ENCODE assay signal across 8 mouse cellular contexts in genomic region chr11:5098736-5099542, GRCm38 (mm10). TPM values are rescaled to one million over a fixed set of nuclear protein-coding genes. Genes with fewer than 3 reads are reported as not detected.
A peak's percentile ranks its signal among the peaks of the same experiment; 100 is the strongest.
DNase-seq lines count a peak whose midpoint lies in the region; ATAC-seq and TF ChIP-seq lines count a peak whose summit lies in the region.

Rhbdd3 (plus strand) TSS chr11:5098926.
Ewsr1 (minus strand) TSS chr11:5099266.

- peak within 1 kb of the TSS; percentile 88 for H3K4me3 ChIP-seq in bone marrow, adult 2 months (replicated peaks; ENCODE audit: control insufficient read depth, low read depth, low read length)
- peak within 1 kb of the TSS; percentile 67 for H3K4me3 ChIP-seq in embryonic facial prominence, embryonic 15.5 days (replicated peaks)
- H3K4me3 ChIP-seq in kidney, embryonic 14.5 days (ENCODE audit: low read length): peak within 1 kb of the TSS; percentile 96
- peak within 1 kb of the TSS; percentile 98 for H3K4me3 ChIP-seq in limb, embryonic 15.5 days

- no peak for TF ChIP-seq CTCF in bone marrow, adult 2 months (IDR thresholded peaks at IDR 0.05; ENCODE audit: control insufficient read depth, insufficient read depth, low read length)

- WGBS in bone marrow, adult 2 months: under 1% methylated on average over 92 of the region's 92 CpGs
- under 1% methylated on average over 88 of the region's 92 CpGs for WGBS in embryonic facial prominence, embryonic 15.5 days
- under 1% methylated on average over 75 of the region's 92 CpGs for WGBS in kidney, embryonic 14.5 days
- under 1% methylated on average over 88 of the region's 92 CpGs for WGBS in limb, embryonic 15.5 days

- H3K27ac ChIP-seq in bone marrow, adult 2 months (ENCODE audit: control insufficient read depth, insufficient read depth, low read depth, low read length, poor library complexity): peak within 1 kb of the TSS; percentile 97
- H3K27ac ChIP-seq in embryonic facial prominence, embryonic 15.5 days (replicated peaks): peak within 1 kb of the TSS; percentile 99
- peak within 1 kb of the TSS; percentile 97 for H3K27ac ChIP-seq in kidney, embryonic 14.5 days (ENCODE audit: low read depth, low read length)
- peak within 1 kb of the TSS; percentile 99 for H3K27ac ChIP-seq in limb, embryonic 15.5 days

- H3K9ac ChIP-seq in embryonic facial prominence, embryonic 15.5 days: peak within 1 kb of the TSS; percentile 84
- H3K9ac ChIP-seq in kidney, embryonic 14.5 days (ENCODE audit: low read depth, low read length): peak within 1 kb of the TSS; percentile 99
- peak within 1 kb of the TSS; percentile 99 for H3K9ac ChIP-seq in limb, embryonic 15.5 days

- no peaks in the 10 kb centered on the region for H3K27me3 ChIP-seq in embryonic facial prominence, embryonic 15.5 days
- no peaks in the 10 kb centered on the region for H3K27me3 ChIP-seq in kidney, embryonic 14.5 days (ENCODE audit: control insufficient read depth, insufficient read depth, low read length)
- H3K27me3 ChIP-seq in limb, embryonic 15.5 days: no peaks in the 10 kb centered on the region

- peak; percentile 89 for ATAC-seq in embryonic facial prominence, embryonic 15.5 days (ENCODE audit: insufficient number of reproducible peaks, low FRiP score, low TSS enrichment, low read depth)
- ATAC-seq in kidney, embryonic 14.5 days (ENCODE audit: low FRiP score, low TSS enrichment): peak; percentile 92
- ATAC-seq in limb, embryonic 15.5 days (ENCODE audit: insufficient number of reproducible peaks, low FRiP score, low TSS enrichment, low read depth): peak; percentile 86

- H3K4me2 ChIP-seq in embryonic facial prominence, embryonic 15.5 days (replicated peaks): peak within 1 kb of the TSS; percentile 86
- H3K4me2 ChIP-seq in kidney, embryonic 14.5 days (replicated peaks; ENCODE audit: low read depth, low read length): peak within 1 kb of the TSS; percentile 92
- peak within 1 kb of the TSS; percentile 83 for H3K4me2 ChIP-seq in limb, embryonic 15.5 days

- TF ChIP-seq POLR2A in bone marrow, adult 2 months (IDR thresholded peaks at IDR 0.05; ENCODE audit: borderline replicate concordance, control insufficient read depth, low read depth, low read length): peak; percentile 95

- H3K9me3 ChIP-seq in embryonic facial prominence, embryonic 15.5 days (replicated peaks): no peaks in the 10 kb centered on the region
- H3K9me3 ChIP-seq in kidney, embryonic 14.5 days (ENCODE audit: control insufficient read depth, low read length): no peaks in the 10 kb centered on the region
- H3K9me3 ChIP-seq in limb, embryonic 15.5 days: no peaks in the 10 kb centered on the region

- H3K36me3 ChIP-seq in embryonic facial prominence, embryonic 15.5 days: 0 out of 2 replicates have a peak, but pooled peaks cover 6% of the 10 kb centered on the region
- peaks cover 5% of the 10 kb centered on the region; the same call in 1 of the 2 replicates for H3K36me3 ChIP-seq in kidney, embryonic 14.5 days (ENCODE audit: control insufficient read depth, insufficient read depth, low read length)
- peaks cover 10% of the 10 kb centered on the region for H3K36me3 ChIP-seq in limb, embryonic 15.5 days

- no peaks in the 10 kb centered on the region; the same call in 1 of the 2 replicates for H3K4me1 ChIP-seq in bone marrow, adult 2 months (ENCODE audit: control insufficient read depth, insufficient read depth, low read length)
- peaks cover 34% of the 10 kb centered on the region for H3K4me1 ChIP-seq in embryonic facial prominence, embryonic 15.5 days
- H3K4me1 ChIP-seq in kidney, embryonic 14.5 days (ENCODE audit: control insufficient read depth, insufficient read depth, low read length): peaks cover 21% of the 10 kb centered on the region
- H3K4me1 ChIP-seq in limb, embryonic 15.5 days: peaks cover 31% of the 10 kb centered on the region

- peak; percentile 96 for DNase-seq in 416B (ENCODE audit: low read depth)
- peak; percentile 95 to 97 for DNase-seq in heart, adult 9 months (ENCODE audit: low spot score in 2 of 2)
- peak; percentile 96 to 99 for DNase-seq in monocyte, adult 2 months (ENCODE audit: low read depth in 1 of 2, low spot score in 2 of 2)
- DNase-seq in spleen, postnatal 36 days (ENCODE audit: low spot score in 2 of 2): peak; percentile 94 to 97

RNA-seq across cellular contexts. Expression of gene Rhbdd3, which starts in this region (rescaled TPM):
- 13.8 and 14.7 TPM in 2 replicates for polyA plus RNA-seq in bone marrow, adult 2 months (2011; ENCODE audit: insufficient read depth, insufficient read length, low replicate concordance, missing spikeins)
- polyA plus RNA-seq in embryonic facial prominence, embryonic 15.5 days (2015; fragmentation: Nextera tagmentation; extraction: Ambion mirVana): 28.8 and 29.4 TPM in 2 replicates
- polyA plus RNA-seq in kidney, embryonic 14.5 days (2014; fragmentation: Nextera tagmentation; extraction: Ambion mirVana): 25.5 and 29.0 TPM in 2 replicates
- polyA plus RNA-seq in limb, embryonic 15.5 days (2015; fragmentation: Nextera tagmentation; extraction: Ambion mirVana): 23.1 and 26.1 TPM in 2 replicates

RNA-seq across cellular contexts. Expression of gene Ewsr1, which starts in this region (rescaled TPM):
- polyA plus RNA-seq in bone marrow, adult 2 months (2011; ENCODE audit: insufficient read depth, insufficient read length, low replicate concordance, missing spikeins): 342 and 464 TPM in 2 replicates
- 691 and 729 TPM in 2 replicates for polyA plus RNA-seq in embryonic facial prominence, embryonic 15.5 days (2015; fragmentation: Nextera tagmentation; extraction: Ambion mirVana)
- 506 and 517 TPM in 2 replicates for polyA plus RNA-seq in kidney, embryonic 14.5 days (2014; fragmentation: Nextera tagmentation; extraction: Ambion mirVana)
- 655 and 680 TPM in 2 replicates for polyA plus RNA-seq in limb, embryonic 15.5 days (2015; fragmentation: Nextera tagmentation; extraction: Ambion mirVana)

Comparison
In these comparisons a context has a peak if more than half of its experiments do, and no peak if none do; other contexts are left out.
1. Peak in every context shown above with its lines: DNase-seq, ATAC-seq, H3K4me3 ChIP-seq and H3K27ac ChIP-seq.